Mouse (Mus musculus) heart, postnatal 0 days (tissue): ENCODE results near the gene Hmgb1.
A peak's percentile ranks its signal among the peaks of the same experiment; 100 is the strongest.

Source experiments
- CTCF ChIP-seq: IDR thresholded peaks from 2 replicates; pipeline ENCODE4 v1.5.1; 2016; ENCODE audit warnings: antibody characterized with exemption, control low read depth, low read depth
- EP300 ChIP-seq: IDR thresholded peaks from 2 replicates; pipeline ENCODE4 v1.6.1; 2016; ENCODE audit warnings: antibody characterized with exemption, low read depth

- peak; percentile 93 for TF ChIP-seq CTCF
- TF ChIP-seq EP300: no peak; the same call in none of the 2 replicates
These were observed 177.7 kb downstream of the Hmgb1 start for GRCm38 (mm10) chr5:149006362-149007294.
